Mouse (Mus musculus) spleen, adult 2 months (tissue): ENCODE measurements around the gene Cpne5. TPM values are rescaled to one million over a fixed set of nuclear protein-coding genes. Genes with fewer than 3 reads are reported as not detected.

Experiments used
- DNase-seq, 2 experiments: peaks; one replicate each; pipeline versions ENCODE4 v3.0.0 to v3.0.0-alpha.2; 2012 to 2021; ENCODE audit warnings: low spot score in 2 of 2, low read depth in 1 of 2
- H3K27ac ChIP-seq: fragments of 200-500 bp; 2 replicates; pipeline ENCODE4 v1.5.1; 2012; ENCODE audit warnings: low read length, inconsistent platforms; ENCODE audit not compliant: insufficient read depth
- H3K27me3 ChIP-seq: fragments of 200-500 bp; 2 replicates; pipeline ENCODE4 v1.6.1; 2012; ENCODE audit warnings: mild to moderate bottlenecking, moderate library complexity, low read length, inconsistent platforms; ENCODE audit not compliant: control insufficient read depth, insufficient read depth
- H3K36me3 ChIP-seq: fragments of 200-500 bp; 2 replicates; pipeline ENCODE4 v1.6.1; 2012; ENCODE audit warnings: mild to moderate bottlenecking, low read length, inconsistent platforms; ENCODE audit not compliant: control insufficient read depth, insufficient read depth
- H3K4me1 ChIP-seq: fragments of 200-500 bp; 2 replicates; pipeline ENCODE4 v1.6.1; 2011; ENCODE audit warnings: inconsistent platforms; ENCODE audit not compliant: control insufficient read depth, insufficient read depth, insufficient read length
- H3K4me3 ChIP-seq: fragments of 200-500 bp; 2 replicates; pipeline ENCODE4 v1.5.1; 2011; ENCODE audit warnings: mild to moderate bottlenecking, inconsistent platforms; ENCODE audit not compliant: insufficient read depth, insufficient read length; ENCODE audit errors: extremely low read depth
- CTCF ChIP-seq: fragments of 200-500 bp; IDR thresholded peaks from 2 replicates; pipeline ENCODE4 v1.5.1; 2011; ENCODE audit warnings: mild to moderate bottlenecking, inconsistent platforms; ENCODE audit not compliant: insufficient read depth, insufficient read length, insufficient replicate concordance; ENCODE audit errors: extremely low read depth
- POLR2A ChIP-seq: fragments of 200-500 bp; IDR thresholded peaks from 2 replicates; pipeline ENCODE4 v1.6.1; 2011; ENCODE audit warnings: low read depth, low read length, inconsistent platforms
- WGBS: fragments of 180-500 bp; shearing (Covaris S2); methylation state at CpG from one replicate; pipeline ENCODE4 v1.1.7; 2018; 5-methylcytosine and 5-hydroxymethylcytosine counted together
- polyA plus RNA-seq: library from polyadenylated mRNA; depleted of rRNA; stranded (reverse); fragments of >200 nt; gene quantifications from 2 replicates; pipeline ENCODE4 v1.2.3, GENCODE M21; 2012

Gene Cpne5
- polyA plus RNA-seq, 1 experiment, result 2.4 TPM

- 89% methylated on average over 6 of the region's 6 CpGs for WGBS
Observed at GRCm38 (mm10) chr17:29179917-29180316, 58.0 kb downstream of the Cpne5 start.

GRCm38 (mm10) chr17:29178503-29179059, 59.4 kb downstream of the Cpne5 start:
- no peak overlapping the region for H3K4me3 ChIP-seq
- H3K27ac ChIP-seq, result no peak overlapping the region
- no peaks in the 10 kb centered on the region for H3K36me3 ChIP-seq
- peaks cover 13% of the 10 kb centered on the region; the same call in 1 of the 2 replicates for H3K4me1 ChIP-seq
- TF ChIP-seq CTCF (no peak), POLR2A (no peak)
- DNase-seq, result no peak
- 64% methylated on average over 9 of the region's 9 CpGs for WGBS
- no peaks in the 10 kb centered on the region for H3K27me3 ChIP-seq

More at GRCm38 (mm10) chr17:29179917-29180316, 58.0 kb downstream of the Cpne5 start:
- peaks cover 12% of the 10 kb centered on the region; the same call in 1 of the 2 replicates for H3K4me1 ChIP-seq
- no peak overlapping the region for H3K4me3 ChIP-seq
- no peaks in the 10 kb centered on the region for H3K36me3 ChIP-seq
- DNase-seq, result no peak
- H3K27ac ChIP-seq, result no peak overlapping the region
- H3K27me3 ChIP-seq, result no peaks in the 10 kb centered on the region
- TF ChIP-seq POLR2A (no peak), CTCF (no peak)

- 34% methylated on average over 9 of the region's 9 CpGs for WGBS
- H3K4me1 ChIP-seq, result peaks cover 22% of the 10 kb centered on the region; the same call in 1 of the 2 replicates
- H3K4me3 ChIP-seq, result no peak overlapping the region
- H3K27me3 ChIP-seq, result no peaks in the 10 kb centered on the region
- H3K36me3 ChIP-seq, result no peaks in the 10 kb centered on the region
- TF ChIP-seq CTCF (peak; percentile 65; the same call in 1 of the 2 replicates), POLR2A (no peak)
- H3K27ac ChIP-seq, result no peak overlapping the region
- peak in 1 of 2 experiments; percentile 50 for DNase-seq
Observed at GRCm38 (mm10) chr17:29176391-29177267, 61.3 kb downstream of the Cpne5 start.

GRCm38 (mm10) chr17:29175693-29176092, 62.3 kb downstream of the Cpne5 start:
- no peaks in the 10 kb centered on the region for H3K27me3 ChIP-seq
- TF ChIP-seq POLR2A (no peak), CTCF (no peak)
- no peaks in the 10 kb centered on the region for H3K36me3 ChIP-seq
- no peak overlapping the region for H3K27ac ChIP-seq
- no peak for DNase-seq
- peaks cover 31% of the 10 kb centered on the region; the same call in 1 of the 2 replicates for H3K4me1 ChIP-seq
- no peak overlapping the region for H3K4me3 ChIP-seq
- WGBS, result 54% methylated on average over 3 of the region's 3 CpGs

GRCm38 (mm10) chr17:29173165-29173564, 64.8 kb downstream of the Cpne5 start:
- no peak overlapping the region for H3K27ac ChIP-seq
- DNase-seq, result no peak
- no peaks in the 10 kb centered on the region for H3K36me3 ChIP-seq
- H3K4me1 ChIP-seq, result peaks cover 48% of the 10 kb centered on the region
- 86% methylated on average over 8 of the region's 8 CpGs for WGBS
- no peak overlapping the region for H3K4me3 ChIP-seq
- H3K27me3 ChIP-seq, result no peaks in the 10 kb centered on the region
- no peak for TF ChIP-seq CTCF
- TF ChIP-seq POLR2A, result no peak

- Histone ChIP-seq H3K4me1 (peaks cover 58% of the 10 kb centered on the region), H3K27ac (peak overlapping the region; percentile 91), H3K36me3 (no peaks in the 10 kb centered on the region), H3K4me3 (peak overlapping the region; percentile 55), H3K27me3 (no peaks in the 10 kb centered on the region)
- 2% methylated on average over 10 of the region's 10 CpGs for WGBS
- TF ChIP-seq POLR2A, result no peak
- no peak for TF ChIP-seq CTCF
- peak; percentile 72 to 85 for DNase-seq
Observed at GRCm38 (mm10) chr17:29172062-29172461, 65.9 kb downstream of the Cpne5 start.
